Mouse (Mus musculus) limb, embryonic 11.5 days (tissue): ENCODE measurements around the gene Trdmt1. TPM values are rescaled to one million over a fixed set of nuclear protein-coding genes. Genes with fewer than 3 reads are reported as not detected.

Source experiments
- ATAC-seq: fragments of 200-750 bp; cut with Nextera tagmentation; 2 replicates; pipeline ENCODE4 v1.8.0; 2017; ENCODE audit warnings: low read depth; ENCODE audit not compliant: insufficient number of reproducible peaks, low FRiP score, low TSS enrichment
- DNase-seq: peaks from one replicate; pipeline ENCODE4 v3.0.0-alpha.2; 2015; ENCODE audit warnings: low spot score
- H3K27ac ChIP-seq: fragments of 300-500 bp; sonication (generic); replicated peaks from 2 replicates; pipeline ENCODE4 v1.5.1; 2014; ENCODE audit warnings: low read depth, mild to moderate bottlenecking, low read length
- H3K27me3 ChIP-seq: fragments of 300-500 bp; sonication (generic); 2 replicates; pipeline ENCODE4 v1.6.1; 2014; ENCODE audit warnings: mild to moderate bottlenecking, low read length, mixed read lengths; ENCODE audit not compliant: control insufficient read depth, insufficient read depth
- H3K36me3 ChIP-seq: fragments of 300-500 bp; sonication (generic); 2 replicates; pipeline ENCODE4 v1.6.1; 2014; ENCODE audit warnings: mild to moderate bottlenecking, low read length, moderate library complexity, mixed read lengths; ENCODE audit not compliant: control insufficient read depth, insufficient read depth
- H3K4me1 ChIP-seq: fragments of 300-500 bp; sonication (generic); 2 replicates; pipeline ENCODE4 v1.6.1; 2014; ENCODE audit warnings: low read length, mixed read lengths; ENCODE audit not compliant: control insufficient read depth, insufficient read depth
- H3K4me2 ChIP-seq: fragments of 300-500 bp; sonication (generic); 2 replicates; pipeline ENCODE4 v1.6.1; 2014; ENCODE audit warnings: low read depth, mild to moderate bottlenecking, moderate library complexity; ENCODE audit not compliant: severe bottlenecking
- H3K4me3 ChIP-seq: fragments of 300-500 bp; sonication (generic); 2 replicates; pipeline ENCODE4 v1.5.1; 2014; ENCODE audit warnings: low read depth, low read length
- H3K9ac ChIP-seq: fragments of 300-500 bp; sonication (generic); 2 replicates; pipeline ENCODE4 v1.6.1; 2014; ENCODE audit warnings: mild to moderate bottlenecking, low read length
- H3K9me3 ChIP-seq: fragments of 300-500 bp; sonication (generic); 2 replicates; pipeline ENCODE4 v1.6.1; 2016; ENCODE audit warnings: low read length; ENCODE audit not compliant: control insufficient read depth
- WGBS: fragments of 180-500 bp; shearing (Covaris S2); extraction: QIAGEN DNeasy Blood & Tissue Kit; methylation state at CpG from one replicate; pipeline ENCODE4 v1.1.7; 2014; 5-methylcytosine and 5-hydroxymethylcytosine counted together
- polyA plus RNA-seq: library from polyadenylated mRNA; unstranded; fragments of >200 nt; fragmentation: Nextera tagmentation; extraction: Ambion mirVana; gene quantifications from 2 replicates; pipeline ENCODE4 v1.2.1, GENCODE M21; 2014

Trdmt1 gene
- polyA plus RNA-seq, 1 experiment from 2014 or later = 9.3 TPM

DNA sequence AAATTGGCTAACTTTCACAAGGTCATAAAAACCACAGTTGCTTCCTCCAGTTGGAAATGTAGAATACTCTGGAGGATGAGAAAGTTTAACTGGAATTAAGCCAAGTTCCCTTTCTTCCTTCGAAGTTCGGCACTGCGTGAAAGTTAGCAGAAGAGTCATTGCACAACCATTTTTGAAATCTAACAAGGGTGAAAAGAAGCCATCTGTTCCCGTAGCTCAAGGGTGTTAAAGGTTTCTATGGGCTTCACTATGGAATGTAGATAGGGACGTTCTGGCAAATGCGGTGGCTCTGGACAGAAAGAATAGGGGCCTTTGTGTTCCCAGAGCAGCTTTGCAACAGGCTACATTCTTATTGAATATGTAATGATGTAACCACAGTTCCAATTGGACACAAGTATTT lies 31.5 kb upstream of the Trdmt1 start:
- 58% methylated on average over 6 of the region's 6 CpGs for WGBS
- Histone ChIP-seq H3K9me3 (no peaks in the 10 kb centered on the region), H3K36me3 (peaks cover 7% of the 10 kb centered on the region; the same call in 1 of the 2 replicates), H3K4me1 (peaks cover 4% of the 10 kb centered on the region; the same call in 1 of the 2 replicates), H3K9ac (no peak overlapping the region), H3K27ac (no peak overlapping the region), H3K4me2 (peak overlapping the region; percentile 87; the same call in 1 of the 2 replicates), H3K27me3 (no peaks in the 10 kb centered on the region), H3K4me3 (peak overlapping the region; percentile 76)
- DNase-seq (no peak), ATAC-seq (no peak)

DNA sequence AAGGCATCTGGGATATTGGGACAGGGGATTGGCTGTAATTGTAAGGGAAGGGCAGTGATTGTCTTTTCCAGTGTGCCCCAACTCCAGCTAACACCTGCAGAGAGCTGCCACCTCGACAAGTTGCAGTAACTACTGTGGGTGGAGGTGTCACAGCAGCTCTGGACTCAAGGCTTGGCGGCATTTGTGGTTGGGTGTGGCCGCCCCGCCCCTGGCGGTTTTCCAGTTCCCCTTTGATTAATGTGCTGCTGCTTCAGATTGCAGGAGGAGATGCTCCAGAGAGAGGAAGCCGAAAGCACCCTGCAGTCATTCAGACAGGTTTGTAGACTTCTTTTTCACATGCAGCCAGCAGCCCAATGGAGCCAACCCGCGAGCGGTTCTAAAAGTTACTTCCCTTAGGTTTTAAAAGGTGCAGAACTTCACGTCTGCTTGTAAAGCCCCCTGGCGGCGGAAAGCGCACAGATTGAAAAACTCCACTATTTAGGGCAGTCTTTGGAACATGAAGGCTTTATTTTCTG lies 30.9 kb upstream of the Trdmt1 start:
- peaks cover 4% of the 10 kb centered on the region; the same call in 1 of the 2 replicates for H3K4me1 ChIP-seq
- WGBS = 2% methylated on average over 13 of the region's 13 CpGs
- DNase-seq = peak; percentile 90
- H3K4me2 ChIP-seq = peak overlapping the region; percentile 87
- peaks cover 7% of the 10 kb centered on the region; the same call in 1 of the 2 replicates for H3K36me3 ChIP-seq
- no peaks in the 10 kb centered on the region for H3K27me3 ChIP-seq
- no peaks in the 10 kb centered on the region for H3K9me3 ChIP-seq
- ATAC-seq = no peak
- no peak overlapping the region for H3K27ac ChIP-seq
- H3K9ac ChIP-seq = peak overlapping the region; percentile 81
- peak overlapping the region; percentile 76 for H3K4me3 ChIP-seq

- Histone ChIP-seq H3K27ac (peak overlapping the region; percentile 81; the same call in 1 of the 2 replicates), H3K27me3 (no peaks in the 10 kb centered on the region), H3K9me3 (no peaks in the 10 kb centered on the region), H3K36me3 (peaks cover 7% of the 10 kb centered on the region; the same call in 1 of the 2 replicates), H3K4me1 (peaks cover 4% of the 10 kb centered on the region; the same call in 1 of the 2 replicates), H3K9ac (peak overlapping the region; percentile 81), H3K4me3 (peak overlapping the region; percentile 76), H3K4me2 (peak overlapping the region; percentile 87)
- DNase-seq (no peak), ATAC-seq (peak; percentile 19; the same call in 1 of the 2 replicates)
- 2% methylated on average over 21 of the region's 21 CpGs for WGBS
These were observed 30.3 kb upstream of the Trdmt1 start for GRCm38 (mm10) chr2:13574801-13575150.

- H3K9ac ChIP-seq = peak overlapping the region; percentile 81
- H3K4me3 ChIP-seq = peak overlapping the region; percentile 76
- DNase-seq = peak; percentile 87
- H3K36me3 ChIP-seq = peaks cover 7% of the 10 kb centered on the region; the same call in 1 of the 2 replicates
- no peaks in the 10 kb centered on the region for H3K9me3 ChIP-seq
- peak overlapping the region; percentile 87 for H3K4me2 ChIP-seq
- under 1% methylated on average over 46 of the region's 46 CpGs for WGBS
- H3K4me1 ChIP-seq = peaks cover 4% of the 10 kb centered on the region; the same call in 1 of the 2 replicates
- peak overlapping the region; percentile 81 for H3K27ac ChIP-seq
- ATAC-seq = peak; percentile 95
- no peaks in the 10 kb centered on the region for H3K27me3 ChIP-seq
These were observed 29.8 kb upstream of the Trdmt1 start for GRCm38 (mm10) chr2:13574066-13574800.

DNA sequence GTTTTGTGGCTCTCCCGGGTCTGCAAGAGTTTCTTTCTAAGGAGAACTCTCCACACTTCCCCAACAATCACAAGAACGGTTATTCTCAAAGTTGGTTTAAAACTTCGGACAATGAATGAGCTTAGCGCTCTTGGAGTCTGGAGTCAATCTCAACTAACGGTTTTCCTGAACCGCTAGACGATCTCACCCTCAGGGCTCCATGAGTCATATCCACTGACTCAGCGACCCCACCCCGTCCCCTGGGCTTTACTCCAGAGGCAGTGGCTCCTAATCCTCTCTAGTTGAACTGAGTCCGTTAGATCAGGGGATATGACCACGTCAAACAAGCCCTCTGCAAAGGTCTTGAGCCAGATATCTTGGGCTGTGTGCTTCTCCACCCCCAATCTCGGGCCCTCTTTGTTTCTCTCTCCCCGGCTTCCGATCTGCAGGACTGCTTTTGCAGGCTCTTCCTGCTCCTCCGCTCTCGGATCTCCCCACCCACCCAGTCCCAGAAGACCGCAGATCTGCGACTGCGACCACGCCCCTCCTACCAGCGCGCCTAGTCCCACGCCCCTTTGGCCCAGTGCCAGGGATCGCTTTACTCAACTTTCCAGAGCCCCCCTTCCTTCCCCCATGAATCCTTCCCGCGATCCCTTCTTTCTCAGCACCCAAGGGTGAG lies 29.1 kb upstream of the Trdmt1 start, which contains the start of gene Vim:
TSS of gene Vim (plus strand) at position 520 of the 658 bp plus-strand sequence.
- Histone ChIP-seq H3K4me2 (peak within 1 kb of the TSS; percentile 87), H3K4me1 (peaks cover 4% of the 10 kb centered on the region; the same call in 1 of the 2 replicates), H3K9me3 (no peaks in the 10 kb centered on the region), H3K27me3 (no peaks in the 10 kb centered on the region), H3K4me3 (peak within 1 kb of the TSS; percentile 76), H3K9ac (peak within 1 kb of the TSS; percentile 81), H3K27ac (peak within 1 kb of the TSS; percentile 81), H3K36me3 (peaks cover 6% of the 10 kb centered on the region; the same call in 1 of the 2 replicates)
- DNase-seq (peak; percentile 94), ATAC-seq (peak; percentile 93)
- WGBS = 0% methylated on average over 26 of the region's 26 CpGs

DNA sequence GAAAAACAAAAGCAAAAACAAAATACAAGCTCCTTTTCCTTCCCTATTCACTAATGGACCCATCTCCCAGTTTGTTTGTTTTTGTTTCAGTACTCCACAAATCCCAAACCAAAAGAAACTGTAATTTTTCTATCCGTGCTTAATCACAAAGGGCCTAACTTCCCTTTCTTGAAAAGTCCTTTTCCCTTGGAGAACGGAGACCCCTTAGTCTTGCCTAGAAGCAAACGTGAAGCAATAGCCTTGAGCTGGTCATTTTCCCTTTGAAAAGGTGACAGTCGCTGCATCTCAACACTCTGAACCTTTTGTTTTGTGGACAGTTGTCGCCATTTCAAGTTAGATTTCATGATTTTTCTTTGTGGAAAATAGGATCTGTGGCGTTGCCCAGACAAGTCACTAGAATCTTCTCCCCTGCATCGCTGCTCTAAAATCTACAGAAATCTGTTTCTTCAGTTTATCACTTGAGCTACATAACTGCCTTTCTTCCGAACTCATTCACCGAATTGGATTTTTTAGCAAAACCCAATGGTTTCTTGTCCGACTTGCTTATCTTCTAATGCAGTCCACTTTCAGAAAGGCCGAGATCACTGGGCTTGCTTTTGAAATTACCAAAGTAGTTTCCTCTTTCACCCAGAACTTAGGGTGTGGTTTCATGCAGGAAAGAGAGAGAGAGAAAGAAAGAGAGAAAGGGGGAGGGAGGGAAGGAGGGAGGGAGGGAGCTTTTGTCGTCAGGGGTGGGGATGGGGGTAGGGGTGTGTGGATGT lies 28.4 kb upstream of the Trdmt1 start:
- ATAC-seq = no peak
- DNase-seq = no peak
- 12% methylated on average over 12 of the region's 12 CpGs for WGBS

DNA sequence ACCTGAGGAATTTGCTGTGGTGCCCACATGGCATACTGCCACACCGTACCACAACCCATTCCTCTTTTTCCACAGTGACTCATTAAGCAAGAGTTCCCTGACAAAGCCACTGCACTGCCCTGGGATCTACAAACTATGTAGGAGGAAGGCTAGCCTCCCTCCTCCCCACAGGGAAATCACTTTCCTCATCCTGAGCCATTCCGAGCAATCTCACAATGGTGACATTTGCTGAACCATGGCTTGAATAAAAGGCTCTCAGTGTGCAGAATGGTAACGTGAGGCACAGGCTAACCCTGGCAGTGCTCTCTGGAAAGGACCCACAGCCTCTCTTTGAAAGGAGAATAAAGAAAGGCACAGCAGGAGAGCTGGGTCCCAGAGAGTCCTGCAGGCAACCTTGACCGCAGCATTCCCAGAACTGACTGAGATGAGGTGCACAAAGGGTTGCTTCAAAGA lies 27.7 kb upstream of the Trdmt1 start:
- H3K9ac ChIP-seq = 0 out of 2 replicates have a peak overlapping the region, but pooled peaks have one; percentile 13
- no peak overlapping the region for H3K27ac ChIP-seq
- H3K4me3 ChIP-seq = no peak overlapping the region
- peaks cover 4% of the 10 kb centered on the region; the same call in 1 of the 2 replicates for H3K4me1 ChIP-seq
- H3K36me3 ChIP-seq = peaks cover 2% of the 10 kb centered on the region; the same call in 1 of the 2 replicates
- H3K9me3 ChIP-seq = no peaks in the 10 kb centered on the region
- no peaks in the 10 kb centered on the region for H3K27me3 ChIP-seq
- WGBS = 32% methylated on average over 4 of the region's 4 CpGs
- no peak for DNase-seq
- H3K4me2 ChIP-seq = no peak overlapping the region
- ATAC-seq = no peak

More for the DNA sequence above, 28.4 kb upstream of the Trdmt1 start:
- Histone ChIP-seq H3K36me3 (peaks cover 4% of the 10 kb centered on the region; the same call in 1 of the 2 replicates), H3K27me3 (no peaks in the 10 kb centered on the region), H3K9ac (peak overlapping the region; percentile 71; the same call in 1 of the 2 replicates), H3K9me3 (no peaks in the 10 kb centered on the region), H3K4me3 (peak overlapping the region; percentile 76), H3K4me1 (peaks cover 4% of the 10 kb centered on the region; the same call in 1 of the 2 replicates), H3K27ac (peak overlapping the region; percentile 81; the same call in 1 of the 2 replicates), H3K4me2 (peak overlapping the region; percentile 87)
